Mouse (Mus musculus): ENCODE results near the gene Slc34a2. TPM values are rescaled to one million over a fixed set of nuclear protein-coding genes. Genes with fewer than 3 reads are reported as not detected.

Gene Slc34a2
- polyA plus RNA-seq, 1 experiment from 2014 or later = not detected

DNA sequence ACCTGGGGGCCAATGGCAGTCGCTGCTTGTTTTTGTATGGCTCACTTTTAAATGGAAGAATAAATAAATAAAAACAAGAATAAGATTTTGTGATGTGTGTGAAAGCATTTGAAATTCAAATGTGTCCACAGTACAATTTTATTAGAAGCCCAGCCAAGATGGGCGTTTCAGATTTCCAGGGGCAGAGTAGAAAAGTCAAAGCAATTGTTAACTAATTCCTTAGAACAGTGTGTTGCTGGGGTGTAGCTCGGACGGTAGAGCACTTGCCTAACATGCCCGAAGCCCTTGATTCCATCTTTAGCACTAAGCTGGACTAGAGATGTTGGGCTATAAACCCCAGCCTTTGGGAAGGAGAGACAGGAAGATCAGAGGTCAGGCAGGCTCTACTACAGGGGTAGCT lies 73.2 kb downstream of the Slc34a2 start:
- Histone ChIP-seq H3K27me3 (replicated peaks) (no peaks in the 10 kb centered on the region), H3K9me3 (replicated peaks) (peaks cover 7% of the 10 kb centered on the region), H3K9ac (no peak overlapping the region), H3K36me3 (no peaks in the 10 kb centered on the region), H3K4me1 (replicated peaks) (peaks cover 2% of the 10 kb centered on the region; the same call in 1 of the 2 replicates), H3K4me3 (no peak overlapping the region), H3K4me2 (no peak overlapping the region), H3K27ac (ENCODE audit: poor library complexity, severe bottlenecking) (no peak overlapping the region)
- ATAC-seq (ENCODE audit: insufficient number of reproducible peaks, low FRiP score) = no peak
- WGBS = 74% methylated on average over 5 of the region's 5 CpGs

DNA sequence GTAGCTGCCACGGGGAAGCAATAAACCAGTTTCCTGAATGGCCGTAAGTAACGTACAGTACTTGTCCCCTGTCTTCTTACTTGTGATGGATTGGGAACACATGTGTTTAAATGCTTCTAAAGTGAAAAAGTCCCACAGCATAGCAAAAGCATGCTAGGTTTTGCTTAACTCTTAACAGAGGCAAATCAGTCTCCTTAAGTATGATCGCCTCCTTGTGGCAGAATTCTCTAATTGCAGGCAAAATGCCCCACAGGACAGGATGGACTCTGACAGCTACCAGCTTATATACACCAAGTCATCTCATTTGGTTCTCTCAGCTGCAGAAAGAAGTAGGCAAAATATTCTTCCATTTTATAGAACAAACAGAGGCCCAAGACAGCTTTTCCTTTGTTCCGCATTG lies 75.1 kb downstream of the Slc34a2 start:
- Histone ChIP-seq H3K27me3 (replicated peaks) (no peaks in the 10 kb centered on the region), H3K9ac (no peak overlapping the region), H3K9me3 (replicated peaks) (peaks cover 7% of the 10 kb centered on the region), H3K36me3 (no peaks in the 10 kb centered on the region), H3K4me3 (no peak overlapping the region), H3K4me1 (replicated peaks) (peaks cover 2% of the 10 kb centered on the region; the same call in 1 of the 2 replicates), H3K4me2 (no peak overlapping the region), H3K27ac (ENCODE audit: poor library complexity, severe bottlenecking) (no peak overlapping the region)
- ATAC-seq (ENCODE audit: insufficient number of reproducible peaks, low FRiP score) = no peak
- WGBS = 89% methylated on average over 5 of the region's 5 CpGs

DNA sequence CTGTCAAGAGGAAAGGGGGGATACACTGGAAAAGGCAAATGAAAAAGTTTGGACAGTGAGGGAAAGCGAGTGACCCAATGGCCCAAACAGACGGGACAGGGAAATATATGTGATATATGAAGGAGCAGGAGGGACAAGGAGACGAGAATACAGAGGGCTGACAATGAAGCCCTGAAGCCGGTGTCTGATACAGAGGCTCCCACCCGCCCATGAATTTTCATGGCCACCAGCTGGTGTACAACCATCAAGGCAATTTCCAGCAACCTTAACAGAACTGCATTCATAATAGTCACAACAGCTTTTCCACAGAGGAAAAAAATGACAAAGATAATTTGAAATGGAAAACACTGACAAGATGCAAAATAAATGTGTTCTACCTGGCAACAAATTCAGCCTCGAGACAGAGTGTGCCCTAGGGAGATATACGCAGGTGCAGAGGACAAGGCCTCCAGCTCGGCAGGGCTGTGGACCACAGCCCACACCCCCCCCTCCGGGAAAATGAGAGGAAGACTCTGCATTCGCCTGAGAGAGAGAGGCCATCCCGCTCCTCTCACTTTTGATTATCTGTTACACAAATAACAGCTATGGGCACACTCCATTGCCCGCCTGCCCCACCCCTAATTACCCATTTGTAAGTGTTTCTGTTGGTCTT lies 76.9 kb downstream of the Slc34a2 start:
- 67% methylated on average over 12 of the region's 12 CpGs for WGBS

DNA sequence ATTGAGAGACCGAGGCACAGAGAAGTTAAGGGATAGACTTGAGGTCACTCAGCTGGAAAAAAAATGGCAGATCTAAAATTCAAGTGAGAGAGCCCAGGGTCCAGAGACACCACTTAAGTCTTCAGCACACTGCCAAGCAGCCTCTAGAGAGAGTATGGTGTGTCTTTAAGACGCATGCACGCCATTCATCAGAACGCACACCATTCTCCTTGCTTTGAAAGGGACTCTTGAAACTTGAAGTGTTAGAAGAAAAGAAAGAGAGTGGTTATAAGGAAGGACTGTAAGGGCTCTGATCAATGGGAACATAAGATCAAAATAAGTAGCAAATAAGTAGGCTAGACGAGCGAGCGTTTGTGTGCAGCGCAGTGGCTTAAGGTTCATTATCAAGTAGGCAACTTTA lies 80.3 kb downstream of the Slc34a2 start:
- Histone ChIP-seq H3K9me3 (replicated peaks) (peaks cover under 1% of the 10 kb centered on the region), H3K27ac (ENCODE audit: poor library complexity, severe bottlenecking) (no peak overlapping the region), H3K36me3 (no peaks in the 10 kb centered on the region), H3K9ac (no peak overlapping the region), H3K4me1 (replicated peaks) (no peaks in the 10 kb centered on the region), H3K4me2 (no peak overlapping the region), H3K4me3 (no peak overlapping the region), H3K27me3 (replicated peaks) (no peaks in the 10 kb centered on the region)
- 87% methylated on average over 8 of the region's 8 CpGs for WGBS
- ATAC-seq (ENCODE audit: insufficient number of reproducible peaks, low FRiP score) = no peak

More for the DNA sequence above, 76.9 kb downstream of the Slc34a2 start:
- Histone ChIP-seq H3K36me3 (no peaks in the 10 kb centered on the region), H3K4me3 (no peak overlapping the region), H3K27me3 (replicated peaks) (no peaks in the 10 kb centered on the region), H3K9me3 (replicated peaks) (peaks cover 7% of the 10 kb centered on the region), H3K9ac (no peak overlapping the region), H3K4me2 (no peak overlapping the region), H3K4me1 (replicated peaks) (peaks cover 2% of the 10 kb centered on the region; the same call in 1 of the 2 replicates), H3K27ac (ENCODE audit: poor library complexity, severe bottlenecking) (no peak overlapping the region)
- ATAC-seq (ENCODE audit: insufficient number of reproducible peaks, low FRiP score) = no peak

DNA sequence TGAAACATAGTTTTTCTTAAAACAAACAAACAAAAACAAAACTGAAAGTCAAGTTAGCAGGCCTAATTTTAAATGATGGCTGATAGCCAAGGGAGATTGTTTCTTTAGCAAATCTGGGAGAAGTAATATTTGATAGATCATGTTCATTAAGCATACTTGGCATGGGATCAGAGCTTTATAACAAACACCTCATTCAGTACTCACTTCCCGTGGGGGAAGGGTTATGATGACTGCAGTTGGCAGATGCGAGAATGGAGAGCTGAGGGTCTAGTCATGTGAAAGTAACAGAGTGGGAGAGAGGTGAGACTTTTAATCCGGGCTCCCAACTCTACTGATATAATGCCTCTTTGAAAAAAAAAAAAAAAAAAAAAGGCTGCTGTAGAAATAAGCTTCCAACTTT lies 81.8 kb downstream of the Slc34a2 start:
- Histone ChIP-seq H3K9me3 (replicated peaks) (no peaks in the 10 kb centered on the region), H3K36me3 (no peaks in the 10 kb centered on the region), H3K9ac (no peak overlapping the region), H3K27ac (ENCODE audit: poor library complexity, severe bottlenecking) (no peak overlapping the region), H3K4me3 (no peak overlapping the region), H3K4me1 (replicated peaks) (no peaks in the 10 kb centered on the region), H3K27me3 (replicated peaks) (no peaks in the 10 kb centered on the region), H3K4me2 (no peak overlapping the region)
- no peak for ATAC-seq (ENCODE audit: insufficient number of reproducible peaks, low FRiP score)
- 47% methylated on average over 3 of the region's 3 CpGs for WGBS

Other genes starting within 250 kb of the Slc34a2 start
- gene Anapc4, start 204.1 kb upstream of the Slc34a2 start, polyA plus RNA-seq (2016; fragmentation: Nextera tagmentation; extraction: Ambion mirVana) = 80.9 and 81.0 TPM in 2 replicates
- gene Sel1l3, start 175.8 kb downstream of the Slc34a2 start, polyA plus RNA-seq (2016; fragmentation: Nextera tagmentation; extraction: Ambion mirVana) = 1.4 and 1.9 TPM in 2 replicates
- gene Smim20, start 229.0 kb downstream of the Slc34a2 start, polyA plus RNA-seq (2016; fragmentation: Nextera tagmentation; extraction: Ambion mirVana) = 141 and 153 TPM in 2 replicates